Mouse (Mus musculus) layer of hippocampus, adult 11-12 months (tissue): ENCODE measurements around the gene Rngtt.
A peak's percentile ranks its signal among the peaks of the same experiment; 100 is the strongest.
"Not testable (repeated sequence)": the region's sequence is repeated elsewhere in the genome, so short reads cannot be mapped to it uniquely, and the experiment has no call there.

Source experiments
- DNase-seq: peaks from one replicate; pipeline ENCODE4 v3.0.0; 2022; ENCODE audit warnings: low spot score

The Rngtt gene

DNA sequence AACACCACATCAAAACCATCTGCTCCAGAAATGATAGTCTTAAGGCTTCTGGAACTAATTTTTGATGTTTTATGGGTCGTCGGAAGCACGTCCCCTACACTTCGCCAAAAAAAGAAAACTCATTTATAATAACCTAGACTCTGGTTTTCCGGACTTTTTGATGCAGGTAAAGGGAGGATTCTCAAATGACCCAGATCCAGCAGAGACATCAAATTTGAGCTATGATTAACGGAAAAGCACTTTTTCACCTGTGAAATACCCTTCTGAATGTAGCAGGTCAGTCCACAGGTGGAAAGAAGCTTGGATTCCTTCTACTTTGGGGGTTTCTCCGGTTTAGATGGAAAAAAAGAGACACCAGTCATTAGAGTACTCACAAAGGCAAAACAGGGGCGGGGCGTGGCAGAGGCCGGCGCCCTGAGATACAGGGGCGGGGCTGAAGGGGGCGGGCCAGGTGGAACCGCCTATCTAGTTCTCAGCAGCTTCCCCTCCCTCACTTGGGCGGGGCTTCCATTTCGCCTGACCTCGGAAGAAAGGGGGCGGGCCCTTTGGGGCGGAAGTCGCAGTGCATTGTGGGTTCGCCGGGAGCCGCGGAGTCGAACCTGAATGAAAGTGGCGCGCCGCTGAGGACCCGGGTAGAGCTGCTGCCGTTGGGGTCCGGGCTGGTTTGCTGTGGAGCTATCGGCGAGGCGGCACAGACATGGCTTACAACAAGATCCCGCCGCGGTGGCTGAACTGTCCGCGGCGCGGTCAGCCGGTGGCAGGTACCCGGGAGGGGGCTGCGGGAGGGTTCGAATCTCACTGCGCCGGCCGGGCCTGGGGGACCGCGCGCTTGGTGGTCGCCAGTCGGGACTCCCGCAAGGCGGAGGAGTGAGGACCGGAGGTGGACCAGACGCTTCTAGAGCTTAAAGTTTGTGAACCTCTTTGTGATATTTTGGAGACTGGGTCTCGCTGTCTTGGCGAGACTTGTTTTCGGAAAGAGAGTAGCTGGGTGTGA, at the start of gene Rngtt:
Rngtt (plus strand) TSS at position 548 of the 994 bp plus-strand sequence.
- peak; percentile 96 for DNase-seq

DNA sequence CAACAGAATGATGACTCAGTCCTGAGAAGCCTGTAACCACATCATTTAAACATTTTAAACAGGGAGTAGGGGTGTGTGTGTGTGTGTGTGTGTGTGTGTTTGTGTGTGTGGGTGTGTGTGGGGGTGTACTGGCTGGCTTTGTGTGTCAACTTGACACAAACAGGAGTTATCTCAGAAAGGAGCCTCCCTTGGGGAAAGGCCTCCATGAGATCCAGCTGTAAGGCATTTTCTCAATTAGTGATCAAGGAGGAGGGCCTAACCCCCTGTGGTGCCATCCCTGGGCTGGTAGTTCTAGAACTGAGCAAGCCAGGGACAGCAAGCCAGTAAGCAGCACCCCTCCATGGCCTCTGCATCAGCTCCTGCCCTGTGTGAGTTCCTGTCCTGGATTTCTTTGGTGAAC, 49.8 kb upstream of the Rngtt start:
- no peak for DNase-seq

- DNase-seq: peak; percentile 43
Observed at GRCm38 (mm10) chr4:33261311-33261753, 48.8 kb upstream of the Rngtt start.

- DNase-seq: no peak
Observed at GRCm38 (mm10) chr4:33262897-33263296, 47.2 kb upstream of the Rngtt start.

GRCm38 (mm10) chr4:33264979-33265726, 45.0 kb upstream of the Rngtt start:
- no peak for DNase-seq

GRCm38 (mm10) chr4:33270386-33271314, 39.5 kb upstream of the Rngtt start:
- DNase-seq: no peak

GRCm38 (mm10) chr4:33273437-33273836, 36.7 kb upstream of the Rngtt start:
- no peak for DNase-seq

- no peak for DNase-seq
Observed at GRCm38 (mm10) chr4:33281891-33282685, 28.0 kb upstream of the Rngtt start.

- DNase-seq: no peak
Observed at GRCm38 (mm10) chr4:33284083-33284880, 25.8 kb upstream of the Rngtt start.

GRCm38 (mm10) chr4:33285448-33285847, 24.7 kb upstream of the Rngtt start:
- DNase-seq: no peak

- no peak for DNase-seq
Observed at GRCm38 (mm10) chr4:33289106-33289650, 20.9 kb upstream of the Rngtt start.

DNA sequence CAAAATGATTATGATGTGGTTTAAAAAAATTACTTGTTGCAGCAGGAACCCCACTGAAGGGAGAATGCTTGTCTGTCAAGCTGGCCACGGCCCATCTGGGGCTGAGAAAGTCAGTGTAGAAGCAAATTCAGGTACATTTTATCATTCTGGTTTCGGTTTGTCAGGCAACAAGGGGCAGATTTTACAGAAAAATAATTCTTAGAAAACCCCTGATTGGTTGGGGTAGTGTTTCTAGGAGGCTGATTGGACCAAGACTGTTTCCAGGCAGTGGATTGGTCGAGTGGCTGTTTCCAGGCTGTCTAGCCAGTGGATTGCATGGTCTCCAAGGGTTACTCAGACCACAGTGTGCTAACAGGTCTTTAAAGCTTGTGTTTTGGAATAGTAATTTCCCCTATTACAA, 20.1 kb upstream of the Rngtt start, which contains the start of gene Pnrc1:
Pnrc1 (minus strand) TSS at position 162 of the 400 bp plus-strand sequence.
- DNase-seq: peak; percentile 47

- no peak for DNase-seq
Observed at GRCm38 (mm10) chr4:33290878-33291277, 19.2 kb upstream of the Rngtt start.

- DNase-seq: peak; percentile 63
Observed at GRCm38 (mm10) chr4:33292409-33293370, 17.4 kb upstream of the Rngtt start.

DNA sequence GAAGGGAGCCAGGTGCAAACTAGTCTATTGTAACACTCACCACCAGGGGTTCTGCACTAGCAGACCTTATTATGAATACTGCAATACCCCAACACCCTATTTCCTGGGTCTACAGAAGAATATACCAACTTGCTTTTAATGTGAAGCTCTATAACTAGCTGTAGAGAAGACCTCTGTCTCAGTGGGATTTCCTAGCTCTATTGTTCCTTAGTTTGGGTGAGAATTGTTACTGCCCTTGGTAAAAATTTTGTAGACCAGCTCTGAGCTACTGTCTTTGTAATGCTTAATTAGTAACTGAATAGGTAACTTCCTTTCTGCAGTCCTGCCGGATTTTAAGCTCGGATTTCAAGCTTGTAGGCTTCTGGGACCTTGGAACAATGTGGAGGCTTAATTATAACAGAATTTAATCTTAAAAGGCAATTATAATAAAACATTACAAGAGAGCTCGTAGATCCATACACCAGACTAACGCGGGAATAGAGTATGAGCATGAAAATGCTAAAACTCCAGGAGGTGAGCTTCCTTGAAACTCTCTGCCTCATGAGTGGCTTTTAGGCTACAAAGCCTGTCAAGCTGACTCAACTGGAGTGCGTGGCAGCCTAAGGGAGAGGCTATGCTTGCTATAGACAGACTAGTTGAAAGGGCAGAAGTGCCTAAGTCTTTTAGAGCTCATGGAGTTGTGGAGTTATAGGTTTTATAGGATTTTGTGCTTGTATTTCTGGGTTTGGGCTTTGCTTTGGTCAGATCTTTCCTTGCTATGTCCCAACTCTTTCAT, 9.0 kb upstream of the Rngtt start:
- DNase-seq: not testable (repeated sequence)

GRCm38 (mm10) chr4:33303057-33303456, 7.1 kb upstream of the Rngtt start:
- no peak for DNase-seq

- DNase-seq: no peak
Observed at GRCm38 (mm10) chr4:33307146-33307545, 3.0 kb upstream of the Rngtt start.
